Mouse (Mus musculus): ENCODE results near the gene Olfr287. TPM values are rescaled to one million over a fixed set of nuclear protein-coding genes. Genes with fewer than 3 reads are reported as not detected.

The Olfr287 gene
- polyA plus RNA-seq, 1 experiment from 2014 or later = not detected

- 62% methylated on average over 19 of the region's 19 CpGs for WGBS
- no peaks in the 10 kb centered on the region for H3K4me1 ChIP-seq (ENCODE audit: control insufficient read depth, insufficient read depth, low read length)
- no peaks in the 10 kb centered on the region for H3K9me3 ChIP-seq (replicated peaks; ENCODE audit: control insufficient read depth, low read length)
These were observed 59.6 kb downstream of the Olfr287 start for GRCm38 (mm10) chr15:98161026-98161805.

GRCm38 (mm10) chr15:98157253-98157652 is 63.6 kb downstream of the Olfr287 start:
- no peak for ATAC-seq (ENCODE audit: insufficient read depth, low FRiP score)
- no peaks in the 10 kb centered on the region for H3K4me1 ChIP-seq (ENCODE audit: control insufficient read depth, insufficient read depth, low read length)

More at GRCm38 (mm10) chr15:98161026-98161805, 59.6 kb downstream of the Olfr287 start:
- Histone ChIP-seq H3K27ac (ENCODE audit: low read length) (no peak overlapping the region), H3K27me3 (ENCODE audit: control insufficient read depth, insufficient read depth, low read length) (peaks cover 9% of the 10 kb centered on the region), H3K4me3 (replicated peaks; ENCODE audit: low read length) (no peak overlapping the region), H3K4me2 (ENCODE audit: low read depth, low read length) (no peak overlapping the region), H3K36me3 (ENCODE audit: control insufficient read depth, insufficient read depth, low read length) (no peaks in the 10 kb centered on the region), H3K9ac (ENCODE audit: low read length) (no peak overlapping the region)
- ATAC-seq (ENCODE audit: insufficient read depth, low FRiP score) = no peak

More at GRCm38 (mm10) chr15:98157253-98157652, 63.6 kb downstream of the Olfr287 start:
- no peak overlapping the region for H3K4me2 ChIP-seq (ENCODE audit: low read depth, low read length)
- no peaks in the 10 kb centered on the region for H3K27me3 ChIP-seq (ENCODE audit: control insufficient read depth, insufficient read depth, low read length)
- H3K4me3 ChIP-seq (replicated peaks; ENCODE audit: low read length) = no peak overlapping the region
- no peak overlapping the region for H3K27ac ChIP-seq (ENCODE audit: low read length)
- no peaks in the 10 kb centered on the region for H3K36me3 ChIP-seq (ENCODE audit: control insufficient read depth, insufficient read depth, low read length)
- 57% methylated on average over 1 of the region's 1 CpGs for WGBS
- H3K9ac ChIP-seq (ENCODE audit: low read length) = no peak overlapping the region
- H3K9me3 ChIP-seq (replicated peaks; ENCODE audit: control insufficient read depth, low read length) = no peaks in the 10 kb centered on the region

Other genes with a start within 250 kb of the Olfr287 start
- gene Col2a1, start 216.4 kb downstream of the Olfr287 start, polyA plus RNA-seq (2015; fragmentation: Nextera tagmentation; extraction: Ambion mirVana) = 0.59 and 0.85 TPM in 2 replicates
- gene Pfkm, start 128.5 kb downstream of the Olfr287 start, polyA plus RNA-seq (2015; fragmentation: Nextera tagmentation; extraction: Ambion mirVana) = 32.5 and 45.5 TPM in 2 replicates
- 24.2 and 24.9 TPM in 2 replicates for gene Senp1, start 127.3 kb downstream of the Olfr287 start, polyA plus RNA-seq (2015; fragmentation: Nextera tagmentation; extraction: Ambion mirVana)
- 45.8 and 46.4 TPM in 2 replicates for gene Asb8, start 55.4 kb downstream of the Olfr287 start, polyA plus RNA-seq (2015; fragmentation: Nextera tagmentation; extraction: Ambion mirVana)
- 1.7 and 1.9 TPM in 2 replicates for gene Ccdc184, start 53.9 kb downstream of the Olfr287 start, polyA plus RNA-seq (2015; fragmentation: Nextera tagmentation; extraction: Ambion mirVana)
- not detected in 2 replicates for gene Olfr288, start 25.5 kb downstream of the Olfr287 start, polyA plus RNA-seq (2015; fragmentation: Nextera tagmentation; extraction: Ambion mirVana)
- not detected in 2 replicates for gene Gm44579, start 79 bp downstream of the Olfr287 start, polyA plus RNA-seq (2015; fragmentation: Nextera tagmentation; extraction: Ambion mirVana)
- gene Olfr286, start 13.4 kb upstream of the Olfr287 start, polyA plus RNA-seq (2015; fragmentation: Nextera tagmentation; extraction: Ambion mirVana) = not detected in 2 replicates
- gene H1fnt, start 36.2 kb upstream of the Olfr287 start, polyA plus RNA-seq (2015; fragmentation: Nextera tagmentation; extraction: Ambion mirVana) = not detected in 2 replicates
- 0.50 and 0.66 TPM in 2 replicates for gene Zfp641, start 75.1 kb upstream of the Olfr287 start, polyA plus RNA-seq (2015; fragmentation: Nextera tagmentation; extraction: Ambion mirVana)
- not detected in 2 replicates for gene Olfr285, start 96.3 kb upstream of the Olfr287 start, polyA plus RNA-seq (2015; fragmentation: Nextera tagmentation; extraction: Ambion mirVana)
- not detected in 2 replicates for gene Olfr284, start 119.9 kb upstream of the Olfr287 start, polyA plus RNA-seq (2015; fragmentation: Nextera tagmentation; extraction: Ambion mirVana)
- not detected in 2 replicates for gene Olfr283, start 159.9 kb upstream of the Olfr287 start, polyA plus RNA-seq (2015; fragmentation: Nextera tagmentation; extraction: Ambion mirVana)
- not detected in 2 replicates for gene Olfr282, start 210.2 kb upstream of the Olfr287 start, polyA plus RNA-seq (2015; fragmentation: Nextera tagmentation; extraction: Ambion mirVana)
- gene Olfr281, start 231.5 kb upstream of the Olfr287 start, polyA plus RNA-seq (2015; fragmentation: Nextera tagmentation; extraction: Ambion mirVana) = not detected in 2 replicates
- gene OR5BS1P, start 248.8 kb upstream of the Olfr287 start, polyA plus RNA-seq (2015; fragmentation: Nextera tagmentation; extraction: Ambion mirVana) = not detected in 2 replicates